27 mouse cellular contexts compared by ENCODE assay signal in the genomic region with DNA sequence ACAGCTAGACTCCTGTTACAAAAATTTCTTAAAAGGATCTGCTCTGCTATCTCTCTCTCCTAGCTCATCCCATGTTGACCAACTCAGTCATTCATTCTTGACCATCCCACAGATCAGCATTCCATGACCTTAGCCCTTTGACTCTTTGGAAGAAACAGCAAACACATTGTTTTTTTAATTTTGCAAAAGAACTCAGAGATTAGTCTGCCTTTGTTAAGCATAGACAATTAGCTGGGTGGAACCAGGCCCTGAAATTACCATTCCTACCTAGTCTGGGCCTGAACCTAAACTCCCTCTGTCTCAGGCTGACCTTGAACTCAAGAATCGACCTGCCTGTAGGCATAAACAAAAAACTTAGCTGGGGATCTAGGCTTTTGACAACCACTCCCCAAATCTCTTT. TPM values are rescaled to one million over a fixed set of nuclear protein-coding genes. Genes with fewer than 3 reads are reported as not detected.
"Had no signal": no experiment of that assay in that cellular context is flagged by ENCODE, and none has a peak within 500 bp of the region (broad histone marks: within the 10 kb centered on the region; RNA-seq: fewer than 3 reads in every experiment).

No protein-coding gene starts in this region.

- H3K27ac ChIP-seq: lung, embryonic 15.5 days; macrophage; midbrain, embryonic 10.5 days; midbrain, embryonic 12.5 days; neural tube, embryonic 13.5 days; neural tube, embryonic 15.5 days had no signal

- DNase-seq: liver, postnatal 0 days; lung, adult 2 months; lung, postnatal 14 days; lung, postnatal 36 days; midbrain, embryonic 14.5 days; retina, postnatal 1 day; right cerebral cortex, adult 18-20 months; right cerebral cortex, postnatal 25 days; right cerebral cortex, postnatal 4 days; spleen, adult 18-20 months; thymus, adult 18-20 months; thymus, postnatal 14 days; thymus, postnatal 4 days had no signal

- H3K9me3 ChIP-seq: lung, embryonic 15.5 days; midbrain, embryonic 10.5 days; midbrain, embryonic 12.5 days; neural tube, embryonic 13.5 days; neural tube, embryonic 15.5 days had no signal

- H3K36me3 ChIP-seq: lung, embryonic 15.5 days; midbrain, embryonic 10.5 days; midbrain, embryonic 12.5 days; neural tube, embryonic 13.5 days; neural tube, embryonic 15.5 days had no signal

- H3K4me3 ChIP-seq: lung, embryonic 15.5 days; megakaryocyte, embryonic 14.5 days; midbrain, embryonic 10.5 days; midbrain, embryonic 12.5 days; myocyte; neural tube, embryonic 13.5 days; neural tube, embryonic 15.5 days had no signal

- H3K27me3 ChIP-seq: lung, embryonic 15.5 days; midbrain, embryonic 12.5 days; neural tube, embryonic 13.5 days; neural tube, embryonic 15.5 days had no signal

- ATAC-seq: liver, postnatal 0 days; lung, postnatal 0 days; midbrain, embryonic 16.5 days had no signal

- H3K9ac ChIP-seq: liver, postnatal 0 days; lung, embryonic 15.5 days; midbrain, embryonic 12.5 days; neural tube, embryonic 13.5 days; neural tube, embryonic 15.5 days had no signal

- H3K4me1 ChIP-seq: lung, embryonic 15.5 days; megakaryocyte, embryonic 14.5 days; midbrain, embryonic 10.5 days; midbrain, embryonic 12.5 days; neural tube, embryonic 13.5 days; neural tube, embryonic 15.5 days had no signal

RNA-seq across cellular contexts. Expression of gene Cct8l1, which starts 38.8 kb away (rescaled TPM):
- total RNA-seq: megakaryocyte progenitor cell, adult 5-6 weeks had no signal
- polyA plus RNA-seq: liver, postnatal 0 days; lung, adult 2 months; lung, embryonic 15.5 days; lung, postnatal 0 days; macrophage; midbrain, embryonic 10.5 days; midbrain, embryonic 12.5 days; midbrain, embryonic 14.5 days; myocyte; neural tube, embryonic 11.5 days; small intestine, adult 2 months; stomach, embryonic 14.5 days had no signal
